Mouse (Mus musculus) heart, adult 9 months (tissue): ENCODE data around the gene Ninj2.
A peak's percentile ranks its signal among the peaks of the same experiment; 100 is the strongest.
"Not testable (repeated sequence)": the region's sequence is repeated elsewhere in the genome, so short reads cannot be mapped to it uniquely, and the experiment has no call there.

Experiments
- DNase-seq, 2 experiments: peaks; one replicate each; pipeline ENCODE4 v3.0.0; 2022; ENCODE audit warnings: low spot score in 2 of 2

Gene Ninj2

GRCm38 (mm10) chr6:120093100-120093499, at the start of gene Ninj2:
TSS of gene Ninj2 (plus strand) at chr6:120093350.
- no peak for DNase-seq

GRCm38 (mm10) chr6:120045406-120045805, 47.7 kb upstream of the Ninj2 start:
- no peak for DNase-seq

DNA sequence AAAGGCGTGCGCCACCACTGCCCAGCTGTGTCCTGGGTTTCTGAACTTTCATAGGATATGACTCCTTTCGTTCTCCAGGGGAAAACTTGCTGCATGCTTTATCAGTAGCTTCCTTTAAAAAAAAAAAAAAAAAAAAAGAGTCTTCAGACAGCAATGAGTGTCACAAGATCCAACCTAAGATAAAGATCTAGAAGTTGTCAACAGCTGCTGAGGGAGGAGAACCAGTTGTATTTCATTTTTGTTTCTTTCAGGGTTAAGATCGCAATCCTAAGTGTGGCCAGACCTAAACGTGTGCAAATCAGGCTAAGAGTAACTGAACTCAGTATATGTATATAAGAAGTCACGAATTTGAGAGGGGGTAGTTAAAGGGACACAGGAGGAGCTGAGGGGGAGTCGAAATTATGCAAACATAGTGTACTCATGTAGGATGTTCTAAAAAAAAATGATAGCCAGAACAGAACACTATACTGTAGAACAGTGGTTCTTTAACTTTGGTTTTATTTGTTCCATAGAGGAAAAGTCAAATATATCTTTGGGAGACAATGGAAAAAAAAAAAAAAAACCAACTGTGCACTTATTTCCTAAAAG, 45.4 kb upstream of the Ninj2 start:
- DNase-seq, result no peak

- DNase-seq, result no peak
Measured at GRCm38 (mm10) chr6:120054412-120054811, 38.7 kb upstream of the Ninj2 start.

- DNase-seq, result peak; percentile 33 to 72
Measured at GRCm38 (mm10) chr6:120055666-120056540, 37.2 kb upstream of the Ninj2 start.

- DNase-seq, result no peak
Measured at GRCm38 (mm10) chr6:120062934-120063333, 30.2 kb upstream of the Ninj2 start.

DNA sequence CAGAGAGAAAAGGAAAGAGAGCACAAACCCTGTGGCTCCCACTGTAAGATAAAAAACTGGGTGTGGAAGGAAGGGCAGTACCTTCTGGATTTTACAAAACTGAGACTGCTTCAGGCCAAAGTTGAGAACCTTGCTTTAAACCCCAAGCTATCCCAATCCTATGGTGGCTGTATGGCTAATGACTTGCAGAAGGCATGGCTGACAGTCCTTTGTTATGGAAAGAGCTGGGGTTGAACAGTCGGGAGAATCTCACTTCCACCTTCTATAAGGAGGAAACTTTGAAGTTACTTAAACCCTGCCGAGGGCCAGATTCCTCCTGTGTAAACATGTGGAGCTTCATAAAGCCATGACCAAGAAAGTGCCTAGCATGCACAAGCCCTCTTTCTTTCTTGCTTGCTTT, 28.5 kb upstream of the Ninj2 start:
- DNase-seq, result no peak

DNA sequence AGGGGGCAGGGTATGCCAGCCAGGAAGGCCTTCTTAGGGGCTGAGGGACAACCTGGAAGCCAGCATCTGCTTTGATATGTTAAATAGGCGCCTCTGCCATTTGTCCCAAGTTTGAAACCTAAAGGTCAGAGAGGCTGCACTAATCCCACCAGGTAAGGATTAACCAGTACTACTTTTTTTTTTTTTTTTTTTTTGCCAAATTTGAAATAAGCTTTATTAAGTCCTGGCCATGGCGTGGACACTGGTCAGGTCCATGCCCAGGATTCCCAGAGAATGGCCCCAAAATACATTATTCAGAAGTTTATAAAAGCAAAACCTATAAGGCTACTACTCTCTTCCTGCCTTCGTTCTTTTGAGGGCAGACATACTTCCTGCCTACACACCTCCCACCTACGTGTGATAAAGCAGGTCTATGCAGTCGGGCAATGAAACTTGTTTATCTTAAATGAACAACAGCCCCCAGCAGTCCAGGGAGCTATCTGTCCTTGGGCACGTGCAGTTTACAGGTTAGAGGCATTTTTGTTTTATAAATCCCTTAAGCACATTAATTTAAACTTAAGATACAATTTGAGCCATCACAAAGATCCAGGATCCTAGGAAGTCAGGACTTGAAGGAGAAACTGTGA, 27.5 kb upstream of the Ninj2 start:
- DNase-seq, result no peak

DNA sequence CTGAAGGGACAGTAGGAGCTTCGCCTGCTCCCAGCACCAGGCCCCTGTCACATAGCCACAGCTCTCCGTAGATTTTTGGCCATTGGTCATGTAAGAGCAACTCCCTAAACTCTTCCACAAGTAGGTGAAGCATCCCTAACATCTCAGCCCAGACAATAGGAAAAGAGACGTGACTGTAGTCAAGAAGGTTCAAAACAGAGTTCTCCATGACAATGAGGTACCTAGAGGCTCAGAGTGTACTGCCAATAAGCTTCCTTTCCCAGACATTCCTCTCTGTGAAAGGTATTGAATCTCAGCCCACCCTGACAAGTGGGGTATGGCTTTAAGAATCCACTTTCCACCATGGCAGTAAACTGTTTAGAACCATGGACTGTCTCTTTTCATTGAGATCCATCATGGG, 23.6 kb upstream of the Ninj2 start:
- no peak for DNase-seq

GRCm38 (mm10) chr6:120072630-120073029, 20.5 kb upstream of the Ninj2 start:
- no peak for DNase-seq

GRCm38 (mm10) chr6:120076619-120077450, 16.3 kb upstream of the Ninj2 start:
- DNase-seq, result no peak

GRCm38 (mm10) chr6:120079547-120079946, 13.6 kb upstream of the Ninj2 start:
- no peak for DNase-seq

DNA sequence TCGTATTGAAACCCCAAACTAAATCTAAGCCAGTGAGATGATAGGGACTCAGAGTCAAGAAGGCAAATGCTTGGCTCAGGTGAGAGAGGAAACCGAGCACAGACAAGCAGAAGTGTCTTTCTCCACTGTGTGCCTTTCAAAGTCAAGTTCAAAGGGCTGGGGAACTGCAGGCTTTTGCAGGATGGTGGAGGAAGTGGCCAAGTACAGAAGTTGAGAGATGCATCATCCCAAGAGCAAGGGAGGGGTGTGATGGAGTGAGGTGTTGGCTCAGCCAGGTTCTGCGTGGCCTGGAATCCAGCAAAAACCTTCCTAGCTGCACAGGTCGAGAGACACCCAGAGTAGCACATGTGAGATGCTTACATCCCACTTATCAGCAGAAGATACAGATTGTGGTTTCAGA, 11.6 kb upstream of the Ninj2 start:
- DNase-seq, result no peak

- no peak for DNase-seq
Measured at GRCm38 (mm10) chr6:120082251-120082950, 10.7 kb upstream of the Ninj2 start.

GRCm38 (mm10) chr6:120082951-120083411, 10.2 kb upstream of the Ninj2 start:
- DNase-seq, result no peak

DNA sequence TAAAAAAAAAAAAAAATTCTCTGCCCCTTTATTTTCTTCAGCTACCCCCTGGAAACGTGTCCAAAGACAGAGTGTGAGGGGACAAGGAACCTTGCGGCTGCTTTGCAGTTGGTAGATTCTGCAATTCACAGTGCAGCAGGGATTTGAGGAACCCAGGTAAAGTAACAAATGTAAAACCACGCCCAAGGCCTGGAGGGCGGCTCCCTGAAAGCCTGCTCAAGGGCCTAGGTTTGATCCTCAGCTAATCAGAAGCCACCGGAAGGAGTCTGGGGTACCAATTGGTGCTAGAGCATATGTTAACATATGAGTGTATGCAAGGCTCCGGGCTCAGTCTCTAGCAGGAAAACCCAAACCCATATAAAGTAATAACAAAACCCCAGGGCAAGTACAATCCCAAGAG, 9.7 kb upstream of the Ninj2 start:
- no peak for DNase-seq

DNA sequence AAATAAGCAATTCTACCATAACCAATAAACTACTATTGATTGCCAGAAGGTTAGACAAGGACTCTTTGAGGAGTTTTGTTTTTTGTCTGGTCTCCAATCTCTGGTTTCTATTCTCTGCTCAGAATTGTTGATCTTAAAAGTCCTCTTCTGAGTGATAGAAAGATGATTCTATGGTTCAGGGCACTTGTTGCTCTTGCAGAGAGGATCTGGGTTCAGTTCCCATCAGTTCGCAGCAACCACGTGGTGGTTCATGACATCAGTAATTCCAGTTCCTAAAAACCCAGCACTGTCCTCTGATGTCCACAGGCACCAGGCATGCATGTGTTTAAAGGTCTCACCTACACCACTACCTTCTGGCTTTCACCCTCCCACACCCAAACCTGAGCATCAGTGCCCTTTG, 8.2 kb upstream of the Ninj2 start:
- no peak for DNase-seq

- no peak for DNase-seq
Measured at GRCm38 (mm10) chr6:120085832-120086231, 7.3 kb upstream of the Ninj2 start.

DNA sequence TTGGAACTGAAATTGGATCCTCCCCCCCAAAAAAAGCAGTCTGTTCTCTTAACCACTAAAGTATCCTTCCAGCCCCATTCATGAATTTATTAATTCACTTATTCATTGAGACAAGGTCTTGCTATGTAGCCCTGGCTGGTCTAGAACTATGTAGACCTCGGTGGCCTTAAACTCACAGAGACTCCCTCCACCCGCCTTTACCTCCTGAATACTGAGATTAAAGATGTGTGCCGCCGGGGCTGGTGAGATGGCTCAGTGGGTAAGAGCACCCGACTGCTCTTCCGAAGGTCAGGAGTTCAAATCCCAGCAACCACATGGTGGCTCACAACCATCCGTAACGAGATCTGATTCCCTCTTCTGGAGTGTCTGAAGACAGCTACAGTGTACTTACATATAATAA, 6.1 kb upstream of the Ninj2 start:
- DNase-seq, result not testable (repeated sequence)

DNA sequence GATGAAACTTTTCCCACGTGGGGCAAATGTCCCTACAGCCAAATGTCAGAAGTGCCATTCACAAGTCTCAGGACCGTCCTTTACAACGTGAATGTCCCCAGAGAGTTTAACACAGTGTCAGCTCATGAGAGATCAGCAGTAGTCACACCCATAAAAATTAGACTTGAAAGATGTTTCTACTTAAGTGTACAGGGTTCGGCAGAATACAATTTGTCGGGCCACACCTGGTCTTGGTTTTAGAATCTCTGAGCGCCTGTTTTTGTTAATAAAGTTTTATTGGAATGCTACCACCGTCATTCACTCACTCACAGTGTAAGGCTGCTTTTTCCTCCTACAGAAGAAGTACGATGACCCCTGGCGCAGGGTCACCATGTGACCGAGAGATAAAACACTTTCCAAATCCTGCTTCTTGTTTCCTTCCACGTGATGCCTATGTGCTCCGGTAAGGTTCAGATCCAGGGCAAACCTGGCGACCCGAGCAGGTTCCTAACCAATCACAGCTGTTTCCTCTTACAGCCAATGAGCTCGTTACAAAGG, 2.4 kb upstream of the Ninj2 start:
- DNase-seq, result peak; percentile 40 to 60

GRCm38 (mm10) chr6:120091956-120092355, 1.2 kb upstream of the Ninj2 start:
- DNase-seq, result no peak
